Mouse (Mus musculus): ENCODE results near the gene Rab36. TPM values are rescaled to one million over a fixed set of nuclear protein-coding genes. Genes with fewer than 3 reads are reported as not detected.

The Rab36 gene
- polyA plus RNA-seq, 1 experiment from 2014 or later, result 12.7 TPM

DNA sequence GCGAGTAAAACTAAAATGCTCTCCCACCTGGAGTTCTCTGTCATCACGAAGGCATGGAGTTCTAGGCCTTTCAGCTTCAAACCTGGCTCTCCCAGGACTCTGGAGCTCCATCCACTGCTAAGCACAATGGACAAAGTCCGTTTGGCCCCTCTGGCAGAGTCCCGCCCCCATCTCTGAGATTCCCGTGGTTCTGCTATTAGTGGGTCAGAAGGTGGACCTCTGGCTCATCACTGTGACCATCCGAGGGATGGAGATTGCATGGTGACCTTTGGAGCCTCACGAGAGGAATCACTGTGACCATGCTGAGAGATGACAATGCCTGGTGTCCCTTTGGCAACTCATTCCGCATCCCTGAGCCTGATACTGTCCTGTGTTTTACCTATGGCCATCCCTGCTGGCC lies 16.0 kb downstream of the Rab36 start:
- Histone ChIP-seq H3K27ac (no peak overlapping the region), H3K36me3 (replicated peaks) (peaks cover 11% of the 10 kb centered on the region)
- 82% methylated on average over 8 of the region's 8 CpGs for WGBS

DNA sequence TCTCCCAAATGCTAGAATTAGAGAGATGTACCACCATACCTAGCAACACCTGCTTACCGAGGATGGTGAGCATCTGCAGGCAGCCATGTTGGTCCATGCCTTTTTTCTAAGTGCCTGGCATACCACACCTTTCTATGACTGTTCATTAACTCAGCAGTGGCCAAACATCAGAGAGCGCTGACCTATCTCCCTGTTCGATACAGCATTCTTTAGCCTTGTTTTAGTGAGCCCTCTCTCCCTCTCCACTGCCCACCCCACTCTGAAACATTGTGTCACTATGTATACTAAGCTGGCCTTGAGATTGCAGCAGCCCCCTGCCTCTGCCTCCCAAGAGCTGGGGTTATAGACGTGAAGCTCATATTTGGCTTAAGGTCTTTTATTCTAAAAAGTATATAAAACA lies 16.8 kb downstream of the Rab36 start:
- Histone ChIP-seq H3K27ac (no peak overlapping the region), H3K9me3 (no peaks in the 10 kb centered on the region), H3K27me3 (ENCODE audit: poor library complexity, severe bottlenecking) (no peaks in the 10 kb centered on the region), H3K4me3 (no peak overlapping the region), H3K4me1 (peaks cover 18% of the 10 kb centered on the region), H3K36me3 (replicated peaks) (peaks cover 6% of the 10 kb centered on the region)
- no peak for DNase-seq (ENCODE audit: extremely low spot score, low spot score)
- WGBS, result 90% methylated on average over 4 of the region's 4 CpGs

More for the DNA sequence above, 16.0 kb downstream of the Rab36 start:
- H3K27me3 ChIP-seq (ENCODE audit: poor library complexity, severe bottlenecking), result no peaks in the 10 kb centered on the region
- H3K9me3 ChIP-seq, result no peaks in the 10 kb centered on the region
- no peak overlapping the region for H3K4me3 ChIP-seq
- no peak for DNase-seq (ENCODE audit: extremely low spot score, low spot score)
- peaks cover 10% of the 10 kb centered on the region for H3K4me1 ChIP-seq

DNA sequence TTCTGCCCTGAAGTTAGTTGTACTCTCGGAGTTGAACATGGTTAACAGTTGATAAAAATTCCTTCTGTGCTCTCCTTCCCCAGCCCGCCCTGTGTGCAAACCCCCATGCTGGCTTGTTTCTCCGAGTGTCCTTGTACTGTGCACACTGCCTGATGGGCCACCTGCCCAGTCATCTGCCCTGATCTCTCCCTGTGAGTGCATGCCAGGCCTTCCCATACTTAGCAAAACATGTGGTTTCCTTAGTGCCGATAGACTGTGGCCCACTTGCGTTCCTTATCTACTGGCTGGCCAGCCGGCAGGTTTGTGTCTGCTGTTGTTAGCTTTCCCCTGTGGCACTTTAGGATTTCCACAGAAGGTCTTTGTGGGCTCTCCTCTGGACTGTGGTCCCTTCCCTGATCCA lies 17.3 kb downstream of the Rab36 start:
- no peak for DNase-seq (ENCODE audit: extremely low spot score, low spot score)
- WGBS, result 92% methylated on average over 6 of the region's 6 CpGs
- Histone ChIP-seq H3K9me3 (no peaks in the 10 kb centered on the region), H3K4me1 (peaks cover 23% of the 10 kb centered on the region), H3K4me3 (no peak overlapping the region), H3K27ac (no peak overlapping the region), H3K27me3 (ENCODE audit: poor library complexity, severe bottlenecking) (no peaks in the 10 kb centered on the region), H3K36me3 (replicated peaks) (0 out of 2 replicates have a peak, but pooled peaks cover 1% of the 10 kb centered on the region)

DNA sequence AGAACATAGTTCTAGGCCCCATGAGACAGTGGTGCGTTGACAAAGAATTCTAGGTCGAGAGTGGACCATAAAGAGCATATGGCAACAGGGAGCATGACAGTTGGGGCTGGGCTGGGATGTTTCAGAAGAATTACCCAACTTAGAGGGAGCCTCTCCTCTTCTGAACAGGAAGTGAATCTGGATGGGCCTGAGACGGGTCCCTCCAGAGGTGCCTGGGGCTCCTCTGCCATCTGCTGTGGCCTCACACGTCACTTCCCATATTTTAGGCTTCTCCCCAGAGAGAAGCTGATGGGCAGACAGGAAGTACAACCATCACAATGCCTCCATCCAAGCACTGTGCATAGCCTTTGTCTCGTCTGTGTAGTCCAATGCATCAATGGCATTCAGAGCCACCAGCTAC lies 18.8 kb downstream of the Rab36 start:
- no peak for DNase-seq (ENCODE audit: extremely low spot score, low spot score)
- no peaks in the 10 kb centered on the region for H3K27me3 ChIP-seq (ENCODE audit: poor library complexity, severe bottlenecking)
- no peak overlapping the region for H3K27ac ChIP-seq
- no peaks in the 10 kb centered on the region for H3K9me3 ChIP-seq
- WGBS, result 78% methylated on average over 5 of the region's 5 CpGs
- H3K4me3 ChIP-seq, result no peak overlapping the region
- H3K4me1 ChIP-seq, result peaks cover 35% of the 10 kb centered on the region
- H3K36me3 ChIP-seq (replicated peaks), result no peaks in the 10 kb centered on the region

DNA sequence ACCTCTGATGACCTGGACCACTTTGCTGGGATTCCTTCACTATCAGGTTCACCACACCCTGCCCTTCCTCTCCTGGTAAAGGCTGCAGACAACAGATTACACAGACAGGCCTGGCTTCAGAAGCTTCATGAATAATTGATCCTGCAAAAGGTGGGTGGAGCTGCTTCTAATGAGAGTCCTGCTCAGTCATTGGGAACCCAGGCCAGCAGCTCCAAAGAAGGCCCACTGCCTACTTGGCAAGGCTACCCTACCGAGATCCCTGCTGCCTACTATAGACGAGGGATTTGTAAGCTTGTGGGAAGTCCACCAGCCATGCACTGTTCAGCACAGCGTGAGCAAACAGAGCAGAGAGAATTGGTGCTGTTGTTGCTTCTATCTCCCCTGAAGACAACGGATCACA lies 19.4 kb downstream of the Rab36 start:
- Histone ChIP-seq H3K27ac (no peak overlapping the region), H3K4me1 (peaks cover 41% of the 10 kb centered on the region), H3K4me3 (no peak overlapping the region), H3K36me3 (replicated peaks) (no peaks in the 10 kb centered on the region), H3K9me3 (no peaks in the 10 kb centered on the region), H3K27me3 (ENCODE audit: poor library complexity, severe bottlenecking) (0 out of 2 replicates have a peak, but pooled peaks cover under 1% of the 10 kb centered on the region)
- WGBS, result 7% methylated on average over 4 of the region's 4 CpGs
- DNase-seq (ENCODE audit: extremely low spot score, low spot score), result no peak

DNA sequence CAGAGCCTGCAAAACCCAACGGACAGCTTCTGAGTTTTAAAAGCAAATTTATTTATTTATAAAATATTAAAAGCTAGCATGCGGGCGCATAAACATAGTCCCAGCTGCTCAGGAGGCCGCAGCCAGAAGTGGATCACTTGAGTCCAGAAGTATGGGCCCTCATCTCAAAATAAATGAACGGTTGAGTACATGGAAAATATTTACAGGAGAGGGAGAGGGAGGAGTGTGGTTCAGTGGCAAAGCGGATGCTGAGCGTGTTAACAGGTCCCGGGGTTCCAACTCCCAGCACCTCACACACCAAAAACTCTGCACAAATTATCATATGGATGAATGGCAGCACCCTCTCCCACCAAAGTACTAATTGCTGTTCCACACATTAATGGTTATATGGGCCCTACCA lies 21.5 kb downstream of the Rab36 start:
- no peak overlapping the region for H3K27ac ChIP-seq
- peaks cover 19% of the 10 kb centered on the region for H3K27me3 ChIP-seq (ENCODE audit: poor library complexity, severe bottlenecking)
- DNase-seq (ENCODE audit: extremely low spot score, low spot score), result no peak
- H3K4me3 ChIP-seq, result no peak overlapping the region
- no peaks in the 10 kb centered on the region for H3K36me3 ChIP-seq (replicated peaks)
- WGBS, result 87% methylated on average over 8 of the region's 8 CpGs
- no peaks in the 10 kb centered on the region for H3K9me3 ChIP-seq
- peaks cover 62% of the 10 kb centered on the region for H3K4me1 ChIP-seq

DNA sequence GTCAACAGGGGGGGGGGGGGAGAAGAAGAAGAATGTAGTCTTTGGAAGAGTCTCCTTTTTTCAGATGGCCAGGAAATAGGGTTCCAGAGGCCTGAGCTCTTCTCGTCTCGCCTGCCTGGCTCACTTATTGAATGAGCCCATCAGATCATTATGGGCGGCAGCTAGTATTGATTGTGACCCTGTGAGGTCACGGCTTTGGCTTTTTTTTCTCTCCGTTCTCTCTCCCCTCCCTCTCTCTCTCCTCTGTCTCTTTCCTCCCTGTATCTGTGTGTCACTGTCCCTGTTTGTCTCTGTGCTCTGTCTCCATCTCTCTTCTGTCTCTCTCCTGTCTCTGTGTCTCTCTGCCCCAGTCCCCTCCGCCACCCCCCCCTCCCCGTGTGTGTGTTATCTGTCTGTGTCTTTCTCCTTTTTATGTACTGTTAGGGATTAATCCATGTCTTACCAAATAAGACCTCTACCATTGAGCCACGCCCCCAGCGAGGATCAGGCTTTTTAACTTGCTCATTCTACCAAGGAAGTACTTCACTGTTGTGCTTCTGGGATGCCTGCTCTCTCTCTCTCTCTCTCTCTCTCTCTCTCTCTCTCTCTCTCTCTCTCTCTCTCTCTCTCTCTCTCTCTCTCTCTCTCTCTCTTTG lies 22.0 kb downstream of the Rab36 start:
- Histone ChIP-seq H3K27ac (0 out of 2 replicates have a peak overlapping the region, but pooled peaks have one; percentile 25), H3K9me3 (no peaks in the 10 kb centered on the region), H3K27me3 (ENCODE audit: poor library complexity, severe bottlenecking) (peaks cover 19% of the 10 kb centered on the region), H3K4me3 (peak overlapping the region; percentile 88), H3K4me1 (peaks cover 67% of the 10 kb centered on the region), H3K36me3 (replicated peaks) (peaks cover 4% of the 10 kb centered on the region; the same call in 1 of the 2 replicates)
- WGBS, result 19% methylated on average over 9 of the region's 9 CpGs
- DNase-seq (ENCODE audit: extremely low spot score, low spot score), result no peak

DNA sequence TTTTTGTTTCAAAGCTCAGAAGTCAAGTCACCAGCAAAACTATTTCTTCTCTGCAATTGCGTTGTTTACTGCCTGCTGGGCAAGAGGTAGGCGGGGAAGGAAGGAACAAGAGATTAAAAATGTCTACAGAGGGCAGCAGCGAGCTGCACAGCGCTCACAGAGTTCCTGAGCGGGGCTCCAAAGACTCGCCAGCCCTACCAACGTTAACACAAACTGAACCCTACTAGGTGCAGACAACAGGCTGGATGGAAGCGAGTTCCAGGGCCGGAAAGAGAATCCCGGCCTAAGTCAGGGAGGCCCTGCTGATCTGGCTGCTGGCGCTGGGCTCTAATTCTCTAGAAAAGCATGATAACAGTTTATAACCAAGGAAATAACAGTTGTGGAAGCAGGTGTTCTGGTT lies 22.5 kb downstream of the Rab36 start:
- Histone ChIP-seq H3K36me3 (replicated peaks) (peaks cover 9% of the 10 kb centered on the region), H3K4me3 (peak overlapping the region; percentile 88), H3K27ac (0 out of 2 replicates have a peak overlapping the region, but pooled peaks have one; percentile 25), H3K27me3 (ENCODE audit: poor library complexity, severe bottlenecking) (peaks cover 19% of the 10 kb centered on the region), H3K9me3 (no peaks in the 10 kb centered on the region), H3K4me1 (peaks cover 73% of the 10 kb centered on the region)
- peak; percentile 60 for DNase-seq (ENCODE audit: extremely low spot score, low spot score)
- under 1% methylated on average over 11 of the region's 11 CpGs for WGBS

DNA sequence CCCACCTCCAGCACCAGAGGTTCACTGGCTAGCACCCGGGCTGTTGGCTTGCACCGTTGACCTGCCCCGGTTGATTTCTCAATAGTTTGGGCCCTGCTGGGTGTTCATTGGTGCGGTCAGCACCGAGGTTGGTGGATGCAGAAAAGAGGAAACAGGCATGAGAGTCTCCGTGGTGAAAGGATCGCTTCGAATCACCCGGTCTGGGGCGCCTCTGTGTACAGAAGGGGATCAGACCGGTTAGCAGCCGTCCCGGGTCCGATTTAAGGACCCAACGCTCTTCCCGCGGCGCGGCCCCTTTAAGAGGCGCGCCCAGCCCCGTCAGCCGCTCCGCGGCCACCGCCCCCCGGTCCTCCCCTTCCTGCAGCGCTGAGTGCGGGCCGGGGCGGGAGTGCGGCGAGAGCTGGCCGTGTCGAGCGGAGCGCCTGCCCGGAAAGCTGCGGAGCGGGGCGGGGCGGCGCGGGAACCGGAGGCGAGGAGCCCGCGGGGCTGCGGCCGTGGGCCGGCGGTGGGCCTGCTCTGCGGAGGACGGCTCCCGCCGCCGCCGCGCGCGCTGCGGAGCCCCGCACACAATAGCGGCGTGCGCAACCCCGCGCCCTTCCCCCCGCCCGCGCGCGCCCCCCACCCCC lies 23.5 kb downstream of the Rab36 start, which contains the start of gene Bcr:
Bcr (plus strand) TSS at position 376 of the 626 bp plus-strand sequence.
- H3K27me3 ChIP-seq (ENCODE audit: poor library complexity, severe bottlenecking), result peaks cover 19% of the 10 kb centered on the region
- H3K4me3 ChIP-seq, result peak within 1 kb of the TSS; percentile 88
- peaks cover 18% of the 10 kb centered on the region for H3K36me3 ChIP-seq (replicated peaks)
- WGBS, result 1% methylated on average over 55 of the region's 73 CpGs
- peaks cover 82% of the 10 kb centered on the region for H3K4me1 ChIP-seq
- peak within 1 kb of the TSS; percentile 91 for H3K27ac ChIP-seq
- H3K9me3 ChIP-seq, result no peaks in the 10 kb centered on the region
- DNase-seq (ENCODE audit: extremely low spot score, low spot score), result peak; percentile 76

DNA sequence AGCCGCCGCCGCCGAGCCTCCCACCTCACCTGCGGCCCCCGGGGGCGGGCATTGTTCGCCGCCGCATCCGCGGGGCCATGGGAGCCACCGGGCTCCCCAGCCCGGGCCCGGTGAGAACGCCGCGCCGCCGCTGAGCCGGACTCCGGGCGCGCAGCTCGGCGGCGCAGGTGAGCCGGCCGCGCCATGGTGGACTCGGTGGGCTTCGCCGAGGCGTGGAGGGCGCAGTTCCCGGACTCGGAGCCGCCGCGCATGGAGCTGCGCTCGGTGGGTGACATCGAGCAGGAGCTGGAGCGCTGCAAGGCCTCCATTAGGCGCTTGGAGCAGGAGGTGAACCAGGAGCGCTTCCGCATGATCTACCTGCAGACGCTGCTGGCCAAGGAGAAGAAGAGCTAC lies 24.0 kb downstream of the Rab36 start:
- peak; percentile 48 for DNase-seq (ENCODE audit: extremely low spot score, low spot score)
- Histone ChIP-seq H3K4me3 (peak overlapping the region; percentile 88), H3K4me1 (peaks cover 84% of the 10 kb centered on the region), H3K27me3 (ENCODE audit: poor library complexity, severe bottlenecking) (peaks cover 19% of the 10 kb centered on the region), H3K27ac (peak overlapping the region; percentile 91), H3K36me3 (replicated peaks) (peaks cover 23% of the 10 kb centered on the region), H3K9me3 (no peaks in the 10 kb centered on the region)
- under 1% methylated on average over 48 of the region's 48 CpGs for WGBS

DNA sequence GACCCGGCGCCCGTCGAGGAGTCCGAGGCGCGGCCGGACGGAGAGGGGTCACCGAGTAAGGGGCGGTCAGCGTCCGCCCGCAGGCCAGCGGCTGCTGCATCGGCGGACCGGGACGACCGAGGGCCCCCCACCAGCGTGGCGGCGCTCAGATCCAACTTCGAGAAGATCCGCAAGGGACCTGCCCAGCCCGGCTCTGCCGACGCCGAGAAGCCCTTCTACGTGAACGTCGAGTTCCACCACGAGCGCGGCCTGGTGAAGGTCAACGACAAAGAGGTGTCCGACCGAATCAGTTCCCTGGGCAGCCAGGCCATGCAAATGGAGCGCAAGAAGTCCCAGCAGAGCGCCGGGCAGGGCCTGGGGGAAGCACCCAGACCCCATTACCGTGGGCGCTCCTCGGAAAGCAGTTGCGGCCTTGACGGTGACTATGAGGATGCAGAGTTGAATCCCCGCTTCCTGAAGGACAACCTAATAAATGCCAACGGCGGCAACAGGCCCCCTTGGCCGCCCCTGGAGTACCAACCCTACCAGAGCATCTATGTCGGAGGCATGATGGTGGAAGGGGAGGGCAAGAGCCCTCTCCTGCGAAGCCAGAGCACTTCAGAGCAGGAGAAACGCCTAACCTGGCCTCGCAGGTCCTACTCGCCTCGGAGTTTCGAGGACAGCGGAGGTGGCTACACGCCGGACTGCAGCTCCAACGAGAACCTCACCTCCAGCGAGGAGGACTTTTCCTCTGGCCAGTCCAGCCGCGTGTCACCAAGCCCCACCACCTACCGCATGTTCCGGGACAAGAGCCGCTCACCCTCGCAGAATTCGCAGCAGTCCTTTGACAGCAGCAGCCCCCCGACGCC lies 24.7 kb downstream of the Rab36 start:
- H3K4me3 ChIP-seq, result peak overlapping the region; percentile 88
- peaks cover 19% of the 10 kb centered on the region for H3K27me3 ChIP-seq (ENCODE audit: poor library complexity, severe bottlenecking)
- peak overlapping the region; percentile 91 for H3K27ac ChIP-seq
- peaks cover 80% of the 10 kb centered on the region for H3K4me1 ChIP-seq
- WGBS, result 2% methylated on average over 71 of the region's 71 CpGs
- peaks cover 27% of the 10 kb centered on the region for H3K36me3 ChIP-seq (replicated peaks)
- no peaks in the 10 kb centered on the region for H3K9me3 ChIP-seq
- DNase-seq (ENCODE audit: extremely low spot score, low spot score), result peak; percentile 40

DNA sequence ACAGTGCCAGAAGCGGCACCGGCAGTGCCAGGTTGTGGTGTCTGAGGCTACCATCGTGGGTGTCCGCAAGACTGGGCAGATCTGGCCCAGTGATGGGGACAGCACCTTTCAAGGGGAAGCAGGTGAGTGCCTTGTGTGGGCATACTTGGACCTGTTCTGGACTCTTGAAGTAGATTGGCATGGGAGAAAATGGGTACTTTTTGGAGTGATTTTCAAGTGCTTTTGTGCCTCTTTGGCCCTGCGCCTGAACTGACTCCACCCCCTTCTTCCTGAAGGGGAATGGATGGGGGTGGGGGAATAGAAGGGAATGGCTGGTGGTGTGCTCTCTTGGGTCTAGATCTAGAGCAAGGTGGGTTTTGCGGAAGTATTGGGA lies 25.3 kb downstream of the Rab36 start:
- Histone ChIP-seq H3K36me3 (replicated peaks) (peaks cover 27% of the 10 kb centered on the region), H3K27me3 (ENCODE audit: poor library complexity, severe bottlenecking) (peaks cover 19% of the 10 kb centered on the region), H3K27ac (0 out of 2 replicates have a peak overlapping the region, but pooled peaks have one; percentile 91), H3K4me3 (peak overlapping the region; percentile 88), H3K9me3 (no peaks in the 10 kb centered on the region), H3K4me1 (peaks cover 80% of the 10 kb centered on the region)
- no peak for DNase-seq (ENCODE audit: extremely low spot score, low spot score)
- 21% methylated on average over 6 of the region's 6 CpGs for WGBS

All from forebrain, embryonic 10.5 days (tissue).